Comparison of ENCODE assay signal across 30 mouse cellular contexts in the genomic region with DNA sequence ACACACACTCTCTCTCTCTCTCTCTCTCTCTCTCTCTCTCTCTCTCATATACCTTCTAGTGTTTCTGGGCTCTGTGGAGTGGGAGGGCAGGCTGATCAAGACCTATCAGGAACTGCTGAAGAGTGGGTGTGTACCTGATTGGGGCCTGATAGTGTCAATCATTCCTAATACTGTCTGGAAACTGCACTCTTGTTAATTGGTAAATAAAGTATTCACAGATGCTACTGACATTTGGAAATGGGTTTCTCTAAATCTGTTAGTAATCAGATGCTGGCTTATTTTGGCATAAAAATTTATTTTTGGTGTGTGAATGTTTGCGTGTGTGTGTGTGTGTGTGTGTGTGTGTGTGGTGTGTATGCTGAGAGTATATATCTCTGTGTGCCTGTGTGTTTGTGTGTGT. TPM values are rescaled to one million over a fixed set of nuclear protein-coding genes. Genes with fewer than 3 reads are reported as not detected.
A peak's percentile ranks its signal among the peaks of the same experiment; 100 is the strongest.
DNase-seq lines count a peak whose midpoint lies in the region; ATAC-seq lines count a peak whose summit lies in the region.
"Had no signal": no experiment of that assay in that cellular context is flagged by ENCODE, and none has a peak within 500 bp of the region (broad histone marks: within the 10 kb centered on the region; RNA-seq: fewer than 3 reads in every experiment).

No protein-coding gene starts in this region.

- WGBS in forebrain, embryonic 15.5 days, result 72% methylated on average over 1 of the region's 1 CpGs
- 87% methylated on average over 1 of the region's 1 CpGs for WGBS in forebrain, embryonic 12.5 days
- WGBS in forebrain, embryonic 16.5 days, result 53% methylated on average over 1 of the region's 1 CpGs

- DNase-seq in MN1 (ENCODE audit: low spot score), result peak; percentile 28
- peak; percentile 61 for DNase-seq in layer of hippocampus, adult 9-11 months
- DNase-seq in lung, postnatal 25 days (ENCODE audit: low spot score), result no peak
- DNase-seq in ovary, postnatal 14 days (ENCODE audit: low spot score), result no peak
- DNase-seq in adrenal gland, adult 18-20 months (ENCODE audit: low spot score in 2 of 2), result no peak
- DNase-seq: adrenal gland, postnatal 25 days; cerebellum, adult 9-10 months; embryo, embryonic 11 days; gastrocnemius, postnatal 25 days; heart, adult 18-20 months; heart, postnatal 4 days; kidney, postnatal 14 days; liver, embryonic 13.5 days; lung, adult 18-20 months; midbrain, embryonic 14.5 days; retina, postnatal 1 day; right cerebral cortex, postnatal 25 days had no signal

- no peaks in the 10 kb centered on the region for H3K27me3 ChIP-seq in forebrain, embryonic 15.5 days
- peaks cover 8% of the 10 kb centered on the region; the same call in 1 of the 2 replicates for H3K27me3 ChIP-seq in forebrain, embryonic 12.5 days
- H3K27me3 ChIP-seq in forebrain, embryonic 16.5 days (replicated peaks; ENCODE audit: control insufficient read depth, insufficient read depth, low read length), result no peaks in the 10 kb centered on the region
- H3K27me3 ChIP-seq: limb, embryonic 15.5 days; liver, embryonic 13.5 days; stomach, embryonic 15.5 days had no signal

- no peak overlapping the region for H3K4me3 ChIP-seq in forebrain, embryonic 15.5 days
- no peak overlapping the region for H3K4me3 ChIP-seq in forebrain, embryonic 12.5 days (replicated peaks)
- no peak overlapping the region for H3K4me3 ChIP-seq in forebrain, embryonic 16.5 days (replicated peaks; ENCODE audit: low read length)
- H3K4me3 ChIP-seq: erythroblast, embryonic 14.5 days; hindbrain, embryonic 13.5 days; limb, embryonic 10.5 days; limb, embryonic 15.5 days; liver, embryonic 13.5 days; stomach, embryonic 15.5 days had no signal

- peaks cover 11% of the 10 kb centered on the region for H3K4me1 ChIP-seq in forebrain, embryonic 15.5 days
- H3K4me1 ChIP-seq in forebrain, embryonic 12.5 days, result peaks cover 10% of the 10 kb centered on the region
- H3K4me1 ChIP-seq in forebrain, embryonic 16.5 days (replicated peaks; ENCODE audit: control insufficient read depth, insufficient read depth, low read length), result peaks cover 13% of the 10 kb centered on the region
- H3K4me1 ChIP-seq: liver, embryonic 13.5 days had no signal

- no peaks in the 10 kb centered on the region for H3K36me3 ChIP-seq in forebrain, embryonic 15.5 days
- no peaks in the 10 kb centered on the region for H3K36me3 ChIP-seq in forebrain, embryonic 12.5 days (replicated peaks)
- no peaks in the 10 kb centered on the region for H3K36me3 ChIP-seq in forebrain, embryonic 16.5 days (ENCODE audit: control insufficient read depth, insufficient read depth)
- H3K36me3 ChIP-seq: hindbrain, embryonic 13.5 days; limb, embryonic 10.5 days; limb, embryonic 15.5 days; liver, embryonic 13.5 days; stomach, embryonic 15.5 days had no signal

- no peaks in the 10 kb centered on the region for H3K9me3 ChIP-seq in forebrain, embryonic 15.5 days
- no peaks in the 10 kb centered on the region for H3K9me3 ChIP-seq in forebrain, embryonic 12.5 days
- H3K9me3 ChIP-seq in forebrain, embryonic 16.5 days (ENCODE audit: control insufficient read depth, low read length), result no peaks in the 10 kb centered on the region
- H3K9me3 ChIP-seq: hindbrain, embryonic 13.5 days; limb, embryonic 10.5 days; limb, embryonic 15.5 days; liver, embryonic 13.5 days; stomach, embryonic 15.5 days had no signal

- ATAC-seq in forebrain, embryonic 15.5 days (replicated peaks), result peak; percentile 60
- ATAC-seq in forebrain, embryonic 12.5 days (ENCODE audit: low FRiP score), result no peak
- ATAC-seq in forebrain, embryonic 16.5 days, result peak; percentile 84
- ATAC-seq: intestine, postnatal 0 days; lung, postnatal 0 days; Patski had no signal

- no peak overlapping the region for H3K4me2 ChIP-seq in forebrain, embryonic 15.5 days (replicated peaks)
- H3K4me2 ChIP-seq in forebrain, embryonic 12.5 days, result no peak overlapping the region
- H3K4me2 ChIP-seq in forebrain, embryonic 16.5 days (ENCODE audit: low read length), result no peak overlapping the region
- H3K4me2 ChIP-seq: heart, embryonic 11.5 days; hindbrain, embryonic 13.5 days; limb, embryonic 15.5 days; liver, embryonic 13.5 days; stomach, embryonic 15.5 days had no signal

- no peak overlapping the region for H3K9ac ChIP-seq in forebrain, embryonic 15.5 days (replicated peaks)
- no peak overlapping the region for H3K9ac ChIP-seq in forebrain, embryonic 12.5 days
- no peak overlapping the region for H3K9ac ChIP-seq in forebrain, embryonic 16.5 days (replicated peaks; ENCODE audit: low read depth, low read length)
- H3K9ac ChIP-seq: hindbrain, embryonic 13.5 days; limb, embryonic 15.5 days; liver, embryonic 13.5 days; stomach, embryonic 15.5 days had no signal

- no peak overlapping the region for H3K27ac ChIP-seq in forebrain, embryonic 15.5 days (replicated peaks)
- H3K27ac ChIP-seq in forebrain, embryonic 12.5 days, result no peak overlapping the region
- H3K27ac ChIP-seq in forebrain, embryonic 16.5 days (ENCODE audit: low read length), result no peak overlapping the region
- H3K27ac ChIP-seq: hindbrain, embryonic 13.5 days; limb, embryonic 10.5 days; limb, embryonic 15.5 days; liver, embryonic 13.5 days; macrophage; stomach, embryonic 15.5 days had no signal

RNA-seq across cellular contexts. Expression of gene Zfhx3, which starts 35.8 kb away (rescaled TPM):
- polyA plus RNA-seq in forebrain, embryonic 15.5 days (2015; fragmentation: Nextera tagmentation; extraction: Ambion mirVana), result 14.8 and 14.9 TPM in 2 replicates
- polyA plus RNA-seq in forebrain, embryonic 12.5 days (2016; fragmentation: Nextera tagmentation; extraction: Ambion mirVana), result 30.1 and 30.5 TPM in 2 replicates
- 8.7 and 14.6 TPM in 2 replicates for polyA plus RNA-seq in forebrain, embryonic 16.5 days (2015; fragmentation: Nextera tagmentation; extraction: Ambion mirVana)
- 10 to 100 TPM; 36.9 to 38.6 TPM for total RNA-seq in adrenal gland, adult 18-20 months (2021)

Comparison
In these comparisons a context has a peak if more than half of its experiments do, and no peak if none do; other contexts are left out.
1. DNase-seq: peak in MN1 (single experiment) and layer of hippocampus, adult 9-11 months (single experiment); none in lung, postnatal 25 days (single experiment), ovary, postnatal 14 days (single experiment) and adrenal gland, adult 18-20 months (0 of 2).